Mouse (Mus musculus): Measurements from ENCODE around the gene Cutal.

Gene Cutal

DNA sequence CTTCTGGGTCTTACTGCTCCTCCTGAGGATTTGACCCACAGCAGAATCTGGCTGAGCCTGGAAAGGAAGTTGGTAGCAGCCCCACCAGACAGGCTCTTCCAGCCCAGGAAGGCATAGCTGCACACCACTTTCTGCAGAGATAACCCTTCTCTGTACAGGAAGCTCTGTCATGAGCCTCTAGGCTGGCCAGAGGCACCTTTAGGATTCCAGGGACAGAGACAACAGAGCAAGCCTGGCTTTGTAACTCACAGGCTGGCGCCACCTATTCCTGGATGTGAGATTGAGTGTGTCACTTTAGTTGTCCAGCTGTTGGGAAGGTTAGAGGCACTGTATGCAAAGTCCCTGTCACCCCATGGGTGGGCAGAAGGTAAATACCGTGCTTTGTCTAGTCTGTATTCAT is 40.9 kb downstream of the Cutal start:
- DNase-seq (ENCODE audit: low spot score): no peak

DNA sequence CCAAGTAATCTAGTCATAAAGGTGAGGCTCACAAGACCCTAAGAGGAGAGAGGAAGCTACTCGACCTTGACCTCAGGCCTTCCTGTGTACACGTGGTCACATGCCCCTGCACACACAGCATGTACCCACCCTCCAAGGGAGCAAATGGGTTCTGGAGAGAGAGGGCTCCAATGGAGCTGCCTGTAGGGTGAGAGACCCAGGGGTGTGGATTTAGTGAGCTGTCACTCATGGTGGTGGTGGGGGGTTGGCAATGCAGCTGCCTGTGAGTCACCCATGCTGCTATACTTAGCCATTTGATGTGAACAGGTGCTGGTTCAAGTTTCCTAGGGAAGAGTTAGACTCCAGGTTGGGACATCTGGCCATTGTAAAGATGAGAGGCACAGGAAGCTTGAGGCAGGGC is 45.9 kb downstream of the Cutal start:
- DNase-seq (ENCODE audit: low spot score): no peak

DNA sequence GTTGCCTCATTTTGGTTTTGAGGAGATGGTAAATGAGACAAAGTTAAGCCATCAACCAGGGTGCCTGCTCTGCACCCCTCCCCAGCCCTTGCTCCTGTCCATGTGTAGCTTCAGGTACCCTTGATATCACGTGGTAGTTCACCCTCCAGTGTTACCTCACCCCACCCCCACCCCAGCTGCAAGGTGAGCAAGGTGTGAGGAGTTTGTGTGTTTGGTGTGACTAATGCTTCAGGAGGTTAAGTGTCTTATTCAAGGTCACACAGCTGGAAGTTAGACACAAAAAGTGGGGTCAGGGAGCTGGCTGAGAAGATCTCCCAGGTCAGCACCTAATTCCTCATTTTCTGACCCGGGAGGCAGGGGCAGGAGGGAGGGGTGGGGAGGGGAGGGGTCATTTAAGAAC is 48.5 kb downstream of the Cutal start:
- DNase-seq (ENCODE audit: low spot score): no peak

DNA sequence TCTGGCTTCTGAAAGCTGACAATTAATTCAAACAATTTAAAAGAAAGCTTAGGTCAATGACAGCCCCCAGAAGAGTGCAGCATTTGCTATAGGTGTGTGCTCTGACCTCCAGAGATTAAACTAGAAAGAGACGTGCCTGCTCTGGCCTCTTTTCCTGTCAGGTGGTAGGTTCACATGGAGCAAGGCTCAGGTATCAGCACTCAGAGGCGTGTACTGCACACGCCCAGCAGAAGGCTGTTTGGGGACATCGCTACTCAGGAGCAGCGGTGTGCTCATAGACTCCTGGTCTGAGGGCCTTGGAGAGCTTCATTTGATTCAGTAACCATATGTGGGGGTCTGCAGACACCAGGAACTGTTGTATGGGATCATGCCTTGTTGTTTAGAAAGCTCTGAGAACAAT is 53.1 kb downstream of the Cutal start:
- DNase-seq (ENCODE audit: low spot score): no peak

DNA sequence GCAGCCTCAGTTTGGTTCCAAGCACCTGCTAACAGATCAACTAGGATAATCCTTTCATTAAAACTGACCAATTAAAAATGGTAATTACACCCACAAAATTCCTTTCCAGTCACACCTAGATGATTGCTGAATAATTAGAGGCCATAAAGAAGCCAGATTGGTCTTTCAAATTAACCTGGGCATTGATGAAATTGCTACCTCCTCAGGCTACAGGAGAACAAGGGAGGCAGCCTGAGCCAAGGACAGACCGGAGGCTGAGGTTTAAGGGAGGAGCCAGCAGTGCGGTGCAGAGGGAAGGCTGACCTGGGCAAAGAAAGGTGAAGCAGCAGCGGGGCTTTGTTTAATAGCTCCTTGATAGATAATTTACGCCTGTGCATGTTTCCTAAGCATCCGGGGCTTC is 63.3 kb downstream of the Cutal start:
- DNase-seq (ENCODE audit: low spot score): no peak

DNA sequence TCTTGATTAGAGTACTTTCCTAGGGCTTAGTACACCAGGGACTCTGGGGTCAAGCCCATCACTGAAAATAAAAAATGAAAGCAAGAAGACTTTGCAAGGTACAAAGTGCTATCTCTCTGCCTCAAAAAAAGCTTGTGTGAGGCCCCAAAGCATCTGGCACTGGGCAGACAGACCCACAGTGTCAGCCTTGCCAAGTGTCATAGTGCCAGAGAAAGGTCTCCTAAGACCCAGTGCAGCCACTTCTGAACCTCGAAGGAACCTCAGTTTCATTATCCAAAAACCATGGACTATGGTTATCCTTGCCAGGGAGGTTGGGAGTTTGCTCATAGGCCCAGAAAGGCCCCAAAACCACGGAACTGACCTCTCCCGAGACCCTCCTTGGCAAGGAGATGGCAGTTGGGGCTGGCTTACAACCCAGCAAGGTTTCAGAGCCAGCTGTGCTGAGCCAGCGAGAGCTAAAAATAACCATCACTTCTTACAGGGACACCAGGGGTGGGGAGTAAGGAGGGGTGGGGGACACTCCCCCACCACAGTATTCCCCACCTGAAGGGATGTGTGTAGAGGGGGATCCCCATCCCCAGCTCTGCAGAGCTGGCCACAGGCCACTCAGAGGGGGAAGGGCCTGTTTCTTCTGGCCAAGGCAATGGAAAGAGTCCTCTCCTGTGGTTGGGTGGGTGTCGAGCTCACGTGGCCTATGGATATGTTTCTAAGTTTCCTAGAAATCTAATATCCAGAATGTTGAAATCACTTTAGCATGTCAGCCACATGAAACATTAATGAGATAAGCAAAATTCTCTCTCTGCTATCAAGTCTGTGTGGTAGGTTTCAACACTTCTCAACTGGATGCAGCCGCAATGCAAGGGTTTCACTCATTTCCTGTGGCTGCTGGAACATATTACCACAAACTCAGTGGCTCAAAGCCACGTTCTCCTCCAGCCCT is 64.3 kb downstream of the Cutal start:
- no peak for DNase-seq (ENCODE audit: low spot score)

DNA sequence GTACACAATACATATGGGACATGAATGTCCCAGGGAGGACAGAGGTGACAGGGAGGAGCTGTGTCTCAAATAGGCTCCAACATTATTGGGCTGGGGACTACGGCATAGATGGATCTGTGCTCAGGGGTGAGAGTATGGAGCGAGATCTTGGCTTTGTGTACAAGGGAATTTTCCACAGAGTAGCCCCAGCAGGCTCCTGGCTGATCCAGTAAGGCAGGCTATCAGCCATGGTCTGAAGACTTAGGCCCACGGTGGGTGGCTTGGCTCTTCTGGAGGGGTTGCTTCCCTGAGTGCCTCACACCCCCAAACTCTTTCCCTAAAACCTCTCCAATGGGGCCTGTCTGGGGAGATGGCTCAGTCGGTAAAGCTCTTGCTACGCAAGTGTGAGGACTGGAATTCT is 66.0 kb downstream of the Cutal start:
- no peak for DNase-seq (ENCODE audit: low spot score)

DNA sequence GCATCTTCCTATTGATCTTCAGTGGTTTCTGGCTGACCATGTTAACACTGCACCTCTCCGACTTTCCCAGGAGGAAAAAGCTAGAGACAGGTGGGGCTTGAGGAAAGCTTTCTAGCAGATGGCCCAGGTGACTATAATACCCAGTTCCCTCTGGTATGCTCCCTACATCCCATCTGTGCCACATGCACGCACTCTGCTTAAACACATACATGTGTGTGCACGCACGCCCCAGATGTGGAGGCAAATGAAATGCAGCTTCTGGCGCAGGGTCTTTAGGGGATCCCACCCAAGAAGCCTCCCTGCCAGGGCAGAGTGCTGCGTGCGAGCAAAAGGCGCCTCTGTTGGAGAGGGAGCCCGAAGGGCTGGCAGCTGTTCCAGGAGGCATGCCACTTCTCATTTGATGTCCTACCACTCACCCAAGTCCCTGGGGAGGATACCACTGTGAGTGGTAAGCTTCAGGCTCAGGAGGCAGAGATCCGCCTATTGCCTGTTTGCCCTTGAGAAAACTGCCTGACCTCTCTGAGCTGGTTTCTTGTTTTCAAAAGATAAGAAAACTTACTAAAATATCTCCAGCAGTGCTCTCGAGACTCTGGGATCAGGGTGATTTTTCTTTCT is 67.0 kb downstream of the Cutal start:
- DNase-seq (ENCODE audit: low spot score): no peak
